ENCODE assay signal across 19 mouse cellular contexts in genomic region chr16:31653616-31654015, GRCm38 (mm10).
"Had no signal": no experiment of that assay in that cellular context is flagged by ENCODE, and none has a peak within 500 bp of the region (broad histone marks: within the 10 kb centered on the region; RNA-seq: fewer than 3 reads in every experiment).

No protein-coding gene starts in this region.

- H3K36me3 ChIP-seq: midbrain, embryonic 13.5 days; midbrain, embryonic 15.5 days; neural tube, embryonic 13.5 days; neural tube, embryonic 15.5 days had no signal

- H3K4me2 ChIP-seq: lung, embryonic 14.5 days; midbrain, embryonic 11.5 days; midbrain, embryonic 13.5 days; midbrain, embryonic 15.5 days; neural tube, embryonic 13.5 days; neural tube, embryonic 15.5 days had no signal

- ATAC-seq: midbrain, embryonic 13.5 days; midbrain, embryonic 15.5 days had no signal

- H3K4me3 ChIP-seq: midbrain, embryonic 13.5 days; midbrain, embryonic 15.5 days; myocyte; neural tube, embryonic 13.5 days; neural tube, embryonic 15.5 days had no signal

- H3K9ac ChIP-seq: liver, embryonic 14.5 days; lung, embryonic 14.5 days; midbrain, embryonic 13.5 days; midbrain, embryonic 15.5 days; neural tube, embryonic 13.5 days; neural tube, embryonic 15.5 days had no signal

- H3K9me3 ChIP-seq: midbrain, embryonic 13.5 days; midbrain, embryonic 15.5 days; neural tube, embryonic 13.5 days; neural tube, embryonic 15.5 days had no signal

- H3K27ac ChIP-seq: liver, embryonic 14.5 days; midbrain, embryonic 13.5 days; midbrain, embryonic 15.5 days; neural tube, embryonic 13.5 days; neural tube, embryonic 15.5 days had no signal

- H3K27me3 ChIP-seq: midbrain, embryonic 13.5 days; midbrain, embryonic 15.5 days; neural tube, embryonic 13.5 days; neural tube, embryonic 15.5 days had no signal

- DNase-seq: lung, adult 18-20 months; lung, embryonic 14.5 days; lung, postnatal 10 days; lung, postnatal 4 days; retina, postnatal 1 day; right cerebral cortex, adult 18-20 months; right cerebral cortex, postnatal 25 days; right cerebral cortex, postnatal 4 days; spleen, adult 18-20 months; thymus, adult 18-20 months; thymus, postnatal 25 days; thymus, postnatal 4 days had no signal
